Mouse (Mus musculus) E14TG2a.4 (cell line): ENCODE measurements around the gene Vav3.

Source experiments
- CTCF ChIP-seq: conservative IDR thresholded peaks from 2 replicates; pipeline ENCODE4 v1.5.1; 2014; ENCODE audit warnings: low read length
- POU5F1 ChIP-seq: IDR thresholded peaks from 2 replicates; pipeline ENCODE4 v1.6.1; 2014; ENCODE audit warnings: low read length, borderline replicate concordance

DNA sequence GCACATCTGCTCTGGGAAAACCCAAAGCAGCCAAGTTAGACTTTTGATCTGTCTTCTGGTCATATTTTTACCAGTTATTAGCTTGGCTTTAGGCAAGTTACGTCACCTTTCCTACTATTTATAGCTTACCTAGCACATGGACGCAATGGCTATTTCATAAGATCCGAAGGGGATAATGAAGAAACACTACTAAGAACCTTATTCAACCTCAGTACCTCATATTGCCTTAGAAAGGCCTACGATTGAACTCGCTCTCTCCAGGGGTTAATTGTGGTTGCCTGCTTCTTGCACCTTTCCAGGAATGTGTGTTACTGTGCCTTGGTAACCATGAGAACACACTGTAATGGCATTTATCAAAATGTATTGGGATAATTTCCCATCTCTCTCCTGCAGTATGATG, 61.1 kb downstream of the Vav3 start:
- no peak for TF ChIP-seq CTCF
- no peak for TF ChIP-seq POU5F1
